Mouse (Mus musculus) heart, embryonic 16.5 days (tissue): ENCODE data around the gene Neu2. TPM values are rescaled to one million over a fixed set of nuclear protein-coding genes. Genes with fewer than 3 reads are reported as not detected.
A peak's percentile ranks its signal among the peaks of the same experiment; 100 is the strongest.

ENCODE experiments used
- ATAC-seq: fragments of 200-750 bp; cut with Nextera tagmentation; replicated peaks from 2 replicates; pipeline ENCODE4 v1.8.0; 2017; ENCODE audit warnings: moderate number of reproducible peaks; ENCODE audit not compliant: insufficient read depth, low FRiP score; ENCODE audit errors: extremely low read depth
- H3K27ac ChIP-seq: fragments of 300-500 bp; sonication (generic); 2 replicates; pipeline ENCODE4 v1.5.1; 2014; ENCODE audit warnings: mild to moderate bottlenecking, low read length, control low read depth, moderate library complexity
- H3K27me3 ChIP-seq: fragments of 300-500 bp; sonication (generic); 2 replicates; pipeline ENCODE4 v1.6.1; 2014; ENCODE audit warnings: low read length, mixed read lengths; ENCODE audit not compliant: control insufficient read depth, insufficient read depth
- H3K36me3 ChIP-seq: fragments of 300-500 bp; sonication (generic); 2 replicates; pipeline ENCODE4 v1.6.1; 2014; ENCODE audit not compliant: control insufficient read depth, insufficient read depth
- H3K4me1 ChIP-seq: fragments of 300-500 bp; sonication (generic); 2 replicates; pipeline ENCODE4 v1.6.1; 2014; ENCODE audit warnings: low read length, mixed read lengths; ENCODE audit not compliant: control insufficient read depth, insufficient read depth
- H3K4me2 ChIP-seq: fragments of 300-500 bp; sonication (generic); 2 replicates; pipeline ENCODE4 v1.6.1; 2014; ENCODE audit warnings: low read depth, mild to moderate bottlenecking, control low read depth, low read length
- H3K4me3 ChIP-seq: fragments of 300-500 bp; sonication (generic); 2 replicates; pipeline ENCODE4 v1.5.1; 2014; ENCODE audit warnings: mild to moderate bottlenecking, control low read depth, low read length
- H3K9ac ChIP-seq: fragments of 300-500 bp; sonication (generic); 2 replicates; pipeline ENCODE4 v1.6.1; 2014; ENCODE audit warnings: low read length, control low read depth
- H3K9me3 ChIP-seq: fragments of 300-500 bp; sonication (generic); replicated peaks from 2 replicates; pipeline ENCODE4 v1.6.1; 2016; ENCODE audit warnings: low read length; ENCODE audit not compliant: control insufficient read depth
- WGBS: fragments of 180-500 bp; shearing (Covaris S2); extraction: QIAGEN DNeasy Blood & Tissue Kit; methylation state at CpG from one replicate; pipeline ENCODE4 v1.1.7; 2014; 5-methylcytosine and 5-hydroxymethylcytosine counted together
- polyA plus RNA-seq: library from polyadenylated mRNA; unstranded; fragments of >200 nt; fragmentation: Nextera tagmentation; extraction: Ambion mirVana; gene quantifications from 2 replicates; pipeline ENCODE4 v1.2.1, GENCODE M21; 2015

Gene Neu2
- polyA plus RNA-seq, 1 experiment from 2014 or later, result 2.5 TPM

GRCm38 (mm10) chr1:87492285-87492684 is 17.4 kb upstream of the Neu2 start:
- Histone ChIP-seq H3K36me3 (no peaks in the 10 kb centered on the region), H3K27ac (no peak overlapping the region), H3K9me3 (peaks cover 3% of the 10 kb centered on the region; the same call in 1 of the 2 replicates), H3K4me1 (no peaks in the 10 kb centered on the region), H3K9ac (no peak overlapping the region), H3K4me2 (no peak overlapping the region), H3K4me3 (no peak overlapping the region), H3K27me3 (no peaks in the 10 kb centered on the region)
- ATAC-seq, result no peak
- WGBS, result 42% methylated on average over 3 of the region's 3 CpGs

GRCm38 (mm10) chr1:87493542-87493941 is 16.1 kb upstream of the Neu2 start:
- Histone ChIP-seq H3K27me3 (no peaks in the 10 kb centered on the region), H3K9me3 (peaks cover 3% of the 10 kb centered on the region; the same call in 1 of the 2 replicates), H3K9ac (no peak overlapping the region), H3K4me3 (no peak overlapping the region), H3K4me1 (no peaks in the 10 kb centered on the region), H3K4me2 (no peak overlapping the region), H3K36me3 (no peaks in the 10 kb centered on the region), H3K27ac (no peak overlapping the region)
- no peak for ATAC-seq
- WGBS, result 61% methylated on average over 4 of the region's 4 CpGs

GRCm38 (mm10) chr1:87505524-87505923 is 4.2 kb upstream of the Neu2 start:
- no peaks in the 10 kb centered on the region for H3K36me3 ChIP-seq
- WGBS, result 91% methylated on average over 4 of the region's 4 CpGs
- H3K4me3 ChIP-seq, result no peak overlapping the region
- no peak overlapping the region for H3K9ac ChIP-seq
- H3K4me1 ChIP-seq, result peaks cover 9% of the 10 kb centered on the region
- H3K4me2 ChIP-seq, result no peak overlapping the region
- no peak overlapping the region for H3K27ac ChIP-seq
- ATAC-seq, result no peak
- no peaks in the 10 kb centered on the region for H3K9me3 ChIP-seq
- peaks cover 33% of the 10 kb centered on the region for H3K27me3 ChIP-seq

DNA sequence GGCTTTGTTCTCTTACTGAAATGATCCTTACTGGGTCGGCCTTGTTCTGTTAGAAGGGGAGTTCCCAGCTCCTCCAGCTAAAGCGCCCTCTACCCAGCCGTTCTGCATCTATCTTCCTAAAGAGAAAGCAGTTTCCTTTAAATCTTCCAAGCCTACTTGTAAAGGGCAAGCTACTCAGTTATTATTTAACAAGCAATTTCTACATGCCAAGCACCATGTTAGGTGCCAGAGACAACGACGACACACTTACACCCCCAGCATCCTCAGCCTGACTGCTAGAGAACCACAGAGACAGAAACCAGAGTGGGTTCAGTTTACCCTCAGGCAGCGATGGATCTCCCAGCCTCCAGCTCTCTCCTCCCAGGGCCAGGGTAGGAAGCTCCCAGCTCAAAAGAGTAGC is 1.8 kb upstream of the Neu2 start:
- no peak overlapping the region for H3K4me3 ChIP-seq
- peaks cover 48% of the 10 kb centered on the region for H3K27me3 ChIP-seq
- 61% methylated on average over 6 of the region's 6 CpGs for WGBS
- no peak for ATAC-seq
- H3K4me1 ChIP-seq, result peaks cover 9% of the 10 kb centered on the region
- peaks cover 1% of the 10 kb centered on the region for H3K9me3 ChIP-seq
- H3K9ac ChIP-seq, result no peak overlapping the region
- H3K4me2 ChIP-seq, result no peak overlapping the region
- no peak overlapping the region for H3K27ac ChIP-seq
- no peaks in the 10 kb centered on the region for H3K36me3 ChIP-seq

- no peak for ATAC-seq
- Histone ChIP-seq H3K9ac (no peak overlapping the region; the same call in 1 of the 2 replicates), H3K27me3 (peaks cover 48% of the 10 kb centered on the region), H3K4me3 (peak overlapping the region; percentile 70), H3K36me3 (no peaks in the 10 kb centered on the region), H3K4me2 (peak overlapping the region; percentile 99), H3K9me3 (peaks cover 4% of the 10 kb centered on the region), H3K4me1 (peaks cover 9% of the 10 kb centered on the region), H3K27ac (no peak overlapping the region)
- WGBS, result 16% methylated on average over 26 of the region's 26 CpGs
These were observed 813 bp upstream of the Neu2 start for GRCm38 (mm10) chr1:87508591-87509560.

DNA sequence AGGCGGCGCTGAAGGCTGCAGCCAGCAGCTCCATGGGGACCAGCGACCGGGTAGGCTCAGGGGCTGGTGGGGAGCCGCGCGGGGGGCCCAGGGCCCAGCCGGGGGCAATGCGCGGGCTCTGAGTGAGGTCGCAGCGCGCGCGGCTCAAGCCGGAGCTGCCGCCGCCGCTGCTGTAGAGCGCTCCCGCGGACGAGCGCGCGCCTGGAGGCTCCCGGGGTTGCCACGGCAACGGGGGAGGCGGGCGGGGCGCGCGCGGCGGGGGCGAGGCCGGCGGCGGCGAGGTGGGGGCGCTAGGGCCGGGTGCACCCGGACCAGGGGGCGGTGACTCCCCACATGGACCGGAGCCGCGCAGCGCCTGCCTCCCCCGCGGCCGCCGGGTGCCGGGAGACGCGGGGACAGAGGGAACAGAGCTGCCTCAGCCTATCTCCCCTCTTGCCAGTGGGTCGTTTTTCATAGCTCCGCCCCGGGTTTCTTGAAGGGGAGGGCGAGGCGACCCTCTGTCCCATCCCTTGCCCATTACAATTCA is 540 bp downstream of the Neu2 start:
- peaks cover 44% of the 10 kb centered on the region for H3K27me3 ChIP-seq

DNA sequence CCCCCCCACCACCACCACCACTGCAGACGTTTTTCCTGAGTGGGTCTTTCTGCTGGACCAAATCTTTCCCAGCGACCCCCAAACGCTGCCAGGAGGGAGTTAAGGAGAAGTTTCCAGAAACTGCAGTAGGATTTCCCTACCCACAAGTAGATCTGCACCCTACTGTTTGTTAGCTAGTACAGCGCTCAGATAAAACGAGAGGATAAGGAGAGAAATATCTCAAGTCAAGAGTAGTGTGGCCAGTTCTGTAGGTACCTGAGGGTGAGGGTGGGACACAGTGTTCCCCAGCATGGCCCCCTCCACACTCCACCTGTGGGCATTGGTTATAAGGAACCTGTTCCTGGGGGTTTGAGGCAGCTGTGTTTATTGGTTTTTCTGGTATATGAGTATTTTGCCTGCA is 1.2 kb downstream of the Neu2 start:
- H3K4me1 ChIP-seq, result peaks cover 9% of the 10 kb centered on the region
- H3K36me3 ChIP-seq, result no peaks in the 10 kb centered on the region
- H3K9ac ChIP-seq, result no peak overlapping the region
- H3K27ac ChIP-seq, result no peak overlapping the region
- H3K4me3 ChIP-seq, result no peak overlapping the region
- peaks cover 44% of the 10 kb centered on the region for H3K27me3 ChIP-seq
- no peak for ATAC-seq
- peaks cover 4% of the 10 kb centered on the region for H3K9me3 ChIP-seq
- no peak overlapping the region for H3K4me2 ChIP-seq
- WGBS, result 24% methylated on average over 5 of the region's 5 CpGs

More for the DNA sequence above, 540 bp downstream of the Neu2 start:
- ATAC-seq, result peak; percentile 56; the same call in 1 of the 2 replicates
- Histone ChIP-seq H3K4me1 (peaks cover 9% of the 10 kb centered on the region), H3K4me3 (peak overlapping the region; percentile 70), H3K27ac (no peak overlapping the region), H3K9me3 (peaks cover 4% of the 10 kb centered on the region), H3K9ac (peak overlapping the region; percentile 64), H3K36me3 (no peaks in the 10 kb centered on the region), H3K4me2 (peak overlapping the region; percentile 99)
- WGBS, result under 1% methylated on average over 26 of the region's 61 CpGs

GRCm38 (mm10) chr1:87520467-87520866 is 10.8 kb downstream of the Neu2 start:
- H3K4me3 ChIP-seq, result no peak overlapping the region
- H3K36me3 ChIP-seq, result no peaks in the 10 kb centered on the region
- no peaks in the 10 kb centered on the region for H3K9me3 ChIP-seq
- no peak overlapping the region for H3K27ac ChIP-seq
- no peak overlapping the region for H3K4me2 ChIP-seq
- no peaks in the 10 kb centered on the region for H3K4me1 ChIP-seq
- no peak for ATAC-seq
- H3K27me3 ChIP-seq, result no peaks in the 10 kb centered on the region
- H3K9ac ChIP-seq, result no peak overlapping the region

- no peak overlapping the region for H3K9ac ChIP-seq
- no peak overlapping the region for H3K27ac ChIP-seq
- H3K36me3 ChIP-seq, result no peaks in the 10 kb centered on the region
- H3K9me3 ChIP-seq, result no peaks in the 10 kb centered on the region
- no peaks in the 10 kb centered on the region for H3K4me1 ChIP-seq
- H3K4me3 ChIP-seq, result no peak overlapping the region
- 62% methylated on average over 1 of the region's 1 CpGs for WGBS
- H3K4me2 ChIP-seq, result no peak overlapping the region
- ATAC-seq, result no peak
- H3K27me3 ChIP-seq, result no peaks in the 10 kb centered on the region
These were observed 11.8 kb downstream of the Neu2 start for GRCm38 (mm10) chr1:87521523-87521922.
